Mouse (Mus musculus) bone marrow, adult 2 months (tissue): ENCODE data around the gene Tm9sf3.

Experiments
- CTCF ChIP-seq: fragments of 200-500 bp; IDR thresholded peaks from 2 replicates; pipeline ENCODE4 v1.5.1; 2011; ENCODE audit warnings: low read length, control low read depth; ENCODE audit not compliant: control insufficient read depth, insufficient read depth
- POLR2A ChIP-seq: fragments of 200-500 bp; IDR thresholded peaks from 2 replicates; pipeline ENCODE4 v1.6.1; 2011; ENCODE audit warnings: low read depth, mild to moderate bottlenecking, control low read depth, low read length, borderline replicate concordance; ENCODE audit not compliant: control insufficient read depth

GRCm38 (mm10) chr19:41190876-41191434, 72.8 kb downstream of the Tm9sf3 start:
- no peak for TF ChIP-seq CTCF
- TF ChIP-seq POLR2A, result no peak
